Mouse (Mus musculus): ENCODE results near the gene Dmrt1.

- no peak for TF ChIP-seq FLI1 (IDR thresholded peaks at IDR 0.05; ENCODE audit: low read length)
- TF ChIP-seq GATA1 (IDR thresholded peaks at IDR 0.05; ENCODE audit: borderline replicate concordance, low read length), result no peak
Observed at GRCm38 (mm10) chr19:25579440-25579839, 74.0 kb downstream of the Dmrt1 start.
